Mouse (Mus musculus) brain, embryonic 14.5 days (tissue): ENCODE data around the gene Lpgat1.

Source experiments
- CTCF ChIP-seq: fragments of 200-500 bp; IDR thresholded peaks from 2 replicates; pipeline ENCODE4 v1.5.1; 2012; ENCODE audit warnings: inconsistent platforms, mild to moderate bottlenecking, moderate library complexity, borderline replicate concordance; ENCODE audit not compliant: insufficient read depth, insufficient read length; ENCODE audit errors: extremely low read depth
- POLR2A ChIP-seq: fragments of 200-500 bp; IDR thresholded peaks from 2 replicates; pipeline ENCODE4 v1.6.1; 2012; ENCODE audit warnings: mild to moderate bottlenecking, inconsistent platforms, borderline replicate concordance; ENCODE audit not compliant: poor library complexity, insufficient read depth, insufficient read length, severe bottlenecking; ENCODE audit errors: extremely low read depth

- no peak for TF ChIP-seq CTCF
- no peak for TF ChIP-seq POLR2A
Observed at GRCm38 (mm10) chr1:191814935-191815334, 97.3 kb downstream of the Lpgat1 start.
